Mouse (Mus musculus): Measurements from ENCODE around the gene Bri3bp.

DNA sequence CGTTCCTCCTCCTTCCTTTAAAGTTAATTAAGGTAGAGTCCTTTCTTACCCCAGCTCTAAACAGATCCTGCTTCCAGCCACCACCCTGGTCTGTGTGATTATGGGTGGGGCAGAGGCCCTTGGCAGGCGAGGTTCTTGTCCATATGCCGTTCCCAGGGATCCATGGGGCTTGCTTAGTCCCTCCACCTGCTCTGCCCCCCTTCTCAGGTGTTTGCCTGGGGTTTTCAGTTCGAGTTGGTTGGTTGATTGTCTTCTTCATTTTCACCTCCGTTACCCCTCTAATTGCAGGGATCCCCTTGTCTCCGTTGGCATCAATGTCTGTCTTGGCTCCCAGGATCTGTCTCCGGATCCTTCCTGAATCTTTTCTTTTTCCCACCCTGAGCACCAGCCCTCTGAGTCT, 35.4 kb downstream of the Bri3bp start:
- TF ChIP-seq POLR2A (IDR thresholded peaks at IDR 0.05; ENCODE audit: extremely low read depth, insufficient read depth, low read length) (no peak), CTCF (IDR thresholded peaks at IDR 0.05; ENCODE audit: extremely low read depth, insufficient read depth, low read length) (no peak)

Data from cortical plate, adult 2 months (tissue).